Mouse (Mus musculus) spleen, postnatal 4 days (tissue): ENCODE results near the gene Gm11060.

Experiments
- DNase-seq, 2 experiments: peaks; one replicate each; pipeline ENCODE4 v3.0.0; 2022; ENCODE audit warnings: low spot score in 2 of 2

The Gm11060 gene

GRCm38 (mm10) chr2:105091718-105092117 lies at the start of gene Gm11060:
Gene Gm11060 (plus strand): TSS chr2:105092018.
- DNase-seq: no peak

- no peak for DNase-seq
These were observed 48.7 kb upstream of the Gm11060 start for GRCm38 (mm10) chr2:105043152-105043551.

GRCm38 (mm10) chr2:105048301-105048700 lies 43.5 kb upstream of the Gm11060 start:
- DNase-seq: no peak

GRCm38 (mm10) chr2:105055529-105055928 lies 36.3 kb upstream of the Gm11060 start:
- no peak for DNase-seq

- no peak for DNase-seq
These were observed 33.2 kb upstream of the Gm11060 start for GRCm38 (mm10) chr2:105058577-105059116.

GRCm38 (mm10) chr2:105062741-105063372 lies 29.0 kb upstream of the Gm11060 start:
- DNase-seq: peak in 1 of 2 experiments; percentile 47

GRCm38 (mm10) chr2:105072496-105072895 lies 19.3 kb upstream of the Gm11060 start:
- DNase-seq: no peak

GRCm38 (mm10) chr2:105074196-105074595 lies 17.6 kb upstream of the Gm11060 start:
- no peak for DNase-seq

- DNase-seq: no peak
These were observed 16.0 kb upstream of the Gm11060 start for GRCm38 (mm10) chr2:105075809-105076208.

GRCm38 (mm10) chr2:105077151-105077550 lies 14.7 kb upstream of the Gm11060 start:
- DNase-seq: no peak

- no peak for DNase-seq
These were observed 9.5 kb upstream of the Gm11060 start for GRCm38 (mm10) chr2:105082256-105082790.

- no peak for DNase-seq
These were observed 7.8 kb upstream of the Gm11060 start for GRCm38 (mm10) chr2:105084035-105084434.

- no peak for DNase-seq
These were observed 5.7 kb upstream of the Gm11060 start for GRCm38 (mm10) chr2:105086081-105086480.

- DNase-seq: no peak
These were observed 3.8 kb upstream of the Gm11060 start for GRCm38 (mm10) chr2:105088005-105088404.

- DNase-seq: no peak
These were observed 2.7 kb upstream of the Gm11060 start for GRCm38 (mm10) chr2:105089083-105089482.

GRCm38 (mm10) chr2:105089581-105090508 lies 2.0 kb upstream of the Gm11060 start:
- no peak for DNase-seq

- DNase-seq: no peak
These were observed 827 bp upstream of the Gm11060 start for GRCm38 (mm10) chr2:105090991-105091390.

GRCm38 (mm10) chr2:105097294-105097953 lies 5.6 kb downstream of the Gm11060 start:
- DNase-seq: peak in 1 of 2 experiments; percentile 50

- peak in 1 of 2 experiments; percentile 51 for DNase-seq
These were observed 7.6 kb downstream of the Gm11060 start for GRCm38 (mm10) chr2:105099410-105099809.

- DNase-seq: no peak
These were observed 8.7 kb downstream of the Gm11060 start for GRCm38 (mm10) chr2:105100541-105100940.

GRCm38 (mm10) chr2:105108703-105109158 lies 16.9 kb downstream of the Gm11060 start:
- DNase-seq: no peak

GRCm38 (mm10) chr2:105114074-105114473 lies 22.3 kb downstream of the Gm11060 start:
- no peak for DNase-seq
